Mouse (Mus musculus) cerebellum, adult 2 months (tissue): Measurements from ENCODE around the gene Coq10a. TPM values are rescaled to one million over a fixed set of nuclear protein-coding genes. Genes with fewer than 3 reads are reported as not detected.
A peak's percentile ranks its signal among the peaks of the same experiment; 100 is the strongest.

Experiments
- DNase-seq, 2 experiments: peaks; one replicate each; pipeline ENCODE4 v3.0.0; 2021
- H3K27ac ChIP-seq: fragments of 200-500 bp; 2 replicates; pipeline ENCODE4 v1.5.1; 2012; ENCODE audit warnings: low read length, control low read depth, inconsistent platforms; ENCODE audit not compliant: insufficient read depth
- H3K27me3 ChIP-seq: fragments of 200-500 bp; 2 replicates; pipeline ENCODE4 v1.6.1; 2012; ENCODE audit warnings: inconsistent platforms, mild to moderate bottlenecking, low read length, moderate library complexity; ENCODE audit not compliant: control insufficient read depth, insufficient read depth
- H3K4me1 ChIP-seq: fragments of 200-500 bp; 2 replicates; pipeline ENCODE4 v1.6.1; 2011; ENCODE audit warnings: low read length; ENCODE audit not compliant: control insufficient read depth, insufficient read depth
- H3K4me3 ChIP-seq: fragments of 200-500 bp; replicated peaks from 2 replicates; pipeline ENCODE3; 2011; ENCODE audit warnings: mild to moderate bottlenecking, low read depth, low read length, control low read depth; ENCODE audit not compliant: insufficient read depth
- CTCF ChIP-seq: fragments of 200-500 bp; IDR thresholded peaks from 2 replicates; pipeline ENCODE4 v1.5.1; 2011; ENCODE audit warnings: low read depth, mild to moderate bottlenecking, control low read depth, low read length, moderate library complexity, borderline replicate concordance; ENCODE audit not compliant: insufficient read depth
- POLR2A ChIP-seq: fragments of 200-500 bp; IDR thresholded peaks from 2 replicates; pipeline ENCODE4 v1.6.1; 2011; ENCODE audit warnings: low read length, control low read depth, borderline replicate concordance; ENCODE audit not compliant: insufficient read depth
- WGBS: fragments of 180-500 bp; shearing (Covaris S2); methylation state at CpG from one replicate; pipeline ENCODE4 v1.1.7; 2018; 5-methylcytosine and 5-hydroxymethylcytosine counted together
- polyA plus RNA-seq: library from polyadenylated mRNA; depleted of rRNA; stranded (reverse); fragments of >200 nt; gene quantifications from 2 replicates; pipeline ENCODE4 v1.2.3, GENCODE M21; 2012; rRNA removed

Gene Coq10a
- 115 and 117 TPM in 2 replicates for polyA plus RNA-seq

DNA sequence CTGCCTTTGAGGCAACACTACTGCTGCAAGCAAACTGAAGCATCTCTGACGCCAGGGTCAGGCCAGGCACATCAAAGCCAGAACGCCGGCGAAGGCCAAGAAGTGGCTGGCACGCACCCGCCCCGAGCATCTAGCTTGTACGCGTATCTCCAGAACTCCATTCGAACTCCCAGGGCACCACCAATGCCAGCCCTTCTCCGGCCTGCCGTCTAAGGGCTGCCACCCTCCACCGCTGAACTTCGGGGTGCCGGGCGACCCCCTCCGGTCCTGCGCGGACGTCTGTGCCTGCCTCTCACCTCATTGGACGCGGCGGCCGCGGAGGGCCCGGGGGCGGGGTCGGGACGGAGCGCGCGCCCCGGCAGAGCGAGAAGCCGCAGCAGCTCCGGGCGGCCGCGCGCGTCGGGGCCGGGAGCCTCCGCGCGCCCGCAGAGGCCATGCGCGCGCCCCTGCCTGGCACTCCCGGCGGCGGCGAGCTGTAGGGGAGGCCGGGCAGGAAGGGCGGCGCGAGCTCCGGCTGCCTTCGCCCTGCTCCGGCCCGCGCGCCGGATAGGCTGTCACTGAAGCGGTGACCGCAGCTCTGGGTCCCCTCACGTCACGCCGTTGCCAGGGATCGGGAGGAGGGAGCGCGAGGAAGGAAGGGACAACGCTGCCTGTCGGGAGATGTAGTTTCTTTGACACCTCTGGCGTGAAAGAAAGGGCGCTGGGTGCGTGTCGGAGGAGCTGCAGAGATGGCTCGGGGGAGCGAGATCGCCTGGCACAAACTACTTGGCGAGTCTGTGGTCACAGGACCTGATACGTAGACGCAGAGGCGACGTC lies at the start of gene Coq10a:
TSS of gene Coq10a (minus strand) at position 596 of the 816 bp plus-strand sequence.
- Histone ChIP-seq H3K4me1 (no peaks in the 10 kb centered on the region; the same call in 1 of the 2 replicates), H3K27me3 (no peaks in the 10 kb centered on the region), H3K4me3 (peak within 1 kb of the TSS; percentile 78), H3K27ac (peak within 1 kb of the TSS; percentile 78)
- WGBS: under 1% methylated on average over 81 of the region's 87 CpGs
- TF ChIP-seq CTCF: no peak
- peak; percentile 96 for TF ChIP-seq POLR2A
- peak; percentile 95 to 97 for DNase-seq

DNA sequence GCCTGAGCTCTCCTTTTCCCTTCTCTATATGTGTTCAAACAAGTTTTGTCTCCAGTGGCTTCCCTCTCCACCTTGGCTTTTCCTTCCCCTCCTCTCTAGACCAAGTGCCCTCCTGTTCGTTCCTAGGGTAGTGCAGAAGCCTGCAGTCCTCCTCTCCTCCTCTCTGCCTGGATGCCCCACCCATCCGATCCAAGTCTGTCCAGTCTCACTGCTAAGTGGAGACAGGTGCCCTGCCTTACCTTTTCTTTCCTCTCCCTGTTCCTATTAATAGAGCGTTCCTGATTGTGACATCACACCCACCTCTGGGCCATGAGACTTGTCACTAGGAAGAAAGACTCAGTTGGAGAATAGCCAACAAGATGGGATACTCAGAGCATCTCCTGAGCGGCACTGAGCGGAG lies 46.1 kb upstream of the Coq10a start:
- WGBS: 45% methylated on average over 5 of the region's 5 CpGs
- Histone ChIP-seq H3K27ac (no peak overlapping the region), H3K4me3 (no peak overlapping the region), H3K27me3 (no peaks in the 10 kb centered on the region), H3K4me1 (peaks cover 3% of the 10 kb centered on the region)
- TF ChIP-seq CTCF: no peak
- TF ChIP-seq POLR2A: no peak
- no peak for DNase-seq

- Histone ChIP-seq H3K27me3 (no peaks in the 10 kb centered on the region), H3K4me1 (peaks cover 9% of the 10 kb centered on the region), H3K4me3 (peak overlapping the region; percentile 50), H3K27ac (peak overlapping the region; percentile 58; the same call in 1 of the 2 replicates)
- no peak for TF ChIP-seq CTCF
- no peak for TF ChIP-seq POLR2A
- 5% methylated on average over 1 of the region's 1 CpGs for WGBS
- peak in 1 of 2 experiments; percentile 62 for DNase-seq
Measured at GRCm38 (mm10) chr10:128413076-128413475, 44.3 kb upstream of the Coq10a start.

DNA sequence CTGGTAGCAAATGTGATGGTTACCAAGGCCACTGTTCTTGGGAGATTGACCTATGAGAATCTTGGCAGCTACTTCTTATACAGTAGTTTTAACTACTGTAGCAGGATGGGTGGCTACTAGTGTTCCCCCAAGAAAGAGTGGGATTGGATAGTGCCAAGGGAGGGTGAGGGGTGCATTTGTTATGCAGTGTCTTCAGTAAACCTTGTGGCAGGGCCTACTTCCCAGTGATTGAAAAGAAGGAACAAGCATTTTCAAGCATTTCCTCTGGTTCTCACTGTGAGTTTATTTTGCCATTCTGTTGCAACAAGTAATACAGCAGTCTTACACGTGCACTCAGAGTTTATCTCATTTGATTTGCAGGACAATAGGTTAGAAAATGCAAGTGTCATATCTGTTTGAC lies 43.8 kb upstream of the Coq10a start:
- no peak for DNase-seq
- Histone ChIP-seq H3K27me3 (no peaks in the 10 kb centered on the region), H3K4me1 (peaks cover 10% of the 10 kb centered on the region), H3K4me3 (peak overlapping the region; percentile 81), H3K27ac (no peak overlapping the region)
- TF ChIP-seq CTCF (no peak), POLR2A (no peak)
- WGBS: 0% methylated on average over 1 of the region's 1 CpGs

- no peak for TF ChIP-seq CTCF
- TF ChIP-seq POLR2A: no peak
- Histone ChIP-seq H3K4me1 (peaks cover 10% of the 10 kb centered on the region), H3K4me3 (peak overlapping the region; percentile 81), H3K27me3 (no peaks in the 10 kb centered on the region), H3K27ac (peak overlapping the region; percentile 49)
- peak in 1 of 2 experiments; percentile 54 for DNase-seq
- under 1% methylated on average over 14 of the region's 14 CpGs for WGBS
Measured at GRCm38 (mm10) chr10:128412055-128412381, 43.2 kb upstream of the Coq10a start.

- Histone ChIP-seq H3K4me1 (peaks cover 10% of the 10 kb centered on the region), H3K4me3 (peak within 1 kb of the TSS; percentile 81), H3K27ac (peak within 1 kb of the TSS; percentile 80), H3K27me3 (no peaks in the 10 kb centered on the region)
- peak; percentile 95 for DNase-seq
- WGBS: under 1% methylated on average over 50 of the region's 50 CpGs
- TF ChIP-seq CTCF (no peak), POLR2A (peak; percentile 93; the same call in 1 of the 2 replicates)
Measured at GRCm38 (mm10) chr10:128411211-128412054, 42.6 kb upstream of the Coq10a start, which contains the start of the genes Nabp2 and Rnf41. Gene Nabp2 (minus strand): TSS chr10:128411492. Gene Rnf41 (plus strand): TSS chr10:128411657.

DNA sequence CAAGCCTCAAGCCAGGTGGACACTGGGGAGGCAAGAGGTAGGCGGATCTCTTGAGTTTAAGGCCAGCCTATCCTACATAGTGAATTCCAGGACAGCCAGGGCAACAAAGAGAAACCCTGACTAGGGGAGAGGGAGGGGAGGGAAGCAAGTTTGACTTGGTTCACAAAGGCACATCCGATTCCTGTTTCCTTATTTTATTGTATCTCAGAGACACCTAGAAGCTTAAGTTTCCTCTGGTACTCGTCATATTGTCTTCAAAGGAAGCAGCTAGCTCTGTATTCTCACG lies 41.7 kb upstream of the Coq10a start:
- Histone ChIP-seq H3K4me1 (peaks cover 10% of the 10 kb centered on the region), H3K4me3 (peak overlapping the region; percentile 81), H3K27ac (no peak overlapping the region), H3K27me3 (no peaks in the 10 kb centered on the region)
- no peak for TF ChIP-seq CTCF
- TF ChIP-seq POLR2A: no peak
- 20% methylated on average over 4 of the region's 4 CpGs for WGBS
- DNase-seq: no peak
